Mouse (Mus musculus): ENCODE data around the gene Adgrl4. TPM values are rescaled to one million over a fixed set of nuclear protein-coding genes. Genes with fewer than 3 reads are reported as not detected.

Adgrl4 gene
- polyA plus RNA-seq, 1 experiment = not detected

GRCm38 (mm10) chr3:151575292-151575691 is 137.6 kb downstream of the Adgrl4 start:
- H3K27me3 ChIP-seq (ENCODE audit: control insufficient read depth, insufficient read depth, insufficient read length) = no peaks in the 10 kb centered on the region
- no peaks in the 10 kb centered on the region for H3K36me3 ChIP-seq (ENCODE audit: control insufficient read depth, insufficient read depth)
- no peaks in the 10 kb centered on the region for H3K79me2 ChIP-seq (ENCODE audit: control insufficient read depth, insufficient read depth)
- no peak for TF ChIP-seq MAX (IDR thresholded peaks at IDR 0.05)
- TF ChIP-seq MYOD1 (IDR thresholded peaks at IDR 0.05; ENCODE audit: control insufficient read depth, insufficient read length, low read depth) = no peak
- no peak for TF ChIP-seq CEBPB (IDR thresholded peaks at IDR 0.05; ENCODE audit: low read depth)
- TF ChIP-seq CTCF (IDR thresholded peaks at IDR 0.05; ENCODE audit: control insufficient read depth, insufficient read depth, insufficient read length) = no peak
- TF ChIP-seq FOSL1 (IDR thresholded peaks at IDR 0.05; ENCODE audit: insufficient read depth, low read length, poor library complexity, severe bottlenecking) = no peak
- no peak for TF ChIP-seq MYOG (IDR thresholded peaks at IDR 0.05; ENCODE audit: control insufficient read depth, extremely low read depth, insufficient read length)
- no peak for TF ChIP-seq USF1 (IDR thresholded peaks at IDR 0.05; ENCODE audit: low read depth)
- H3ac ChIP-seq (ENCODE audit: control insufficient read depth, insufficient read length, low read depth) = no peak overlapping the region
- no peaks in the 10 kb centered on the region for H3K79me3 ChIP-seq (ENCODE audit: low read depth)
- no peak overlapping the region for H3K4me3 ChIP-seq (ENCODE audit: insufficient read depth, poor library complexity, severe bottlenecking)

- no peaks in the 10 kb centered on the region for H3K79me2 ChIP-seq (ENCODE audit: control insufficient read depth, insufficient read depth)
- no peaks in the 10 kb centered on the region for H3K36me3 ChIP-seq (ENCODE audit: control insufficient read depth, insufficient read depth)
- no peak overlapping the region for H3ac ChIP-seq (ENCODE audit: control insufficient read depth, insufficient read length, low read depth)
- H3K79me3 ChIP-seq (ENCODE audit: low read depth) = no peaks in the 10 kb centered on the region
- no peak overlapping the region for H3K4me3 ChIP-seq (ENCODE audit: insufficient read depth, poor library complexity, severe bottlenecking)
- H3K27me3 ChIP-seq (ENCODE audit: control insufficient read depth, insufficient read depth, insufficient read length) = no peaks in the 10 kb centered on the region
- TF ChIP-seq CEBPB (IDR thresholded peaks at IDR 0.05; ENCODE audit: low read depth) = no peak
- TF ChIP-seq FOSL1 (IDR thresholded peaks at IDR 0.05; ENCODE audit: insufficient read depth, low read length, poor library complexity, severe bottlenecking) = no peak
- no peak for TF ChIP-seq MYOG (IDR thresholded peaks at IDR 0.05; ENCODE audit: control insufficient read depth, extremely low read depth, insufficient read length)
- TF ChIP-seq MYOD1 (IDR thresholded peaks at IDR 0.05; ENCODE audit: control insufficient read depth, insufficient read length, low read depth) = no peak
- TF ChIP-seq MAX (IDR thresholded peaks at IDR 0.05) = no peak
- no peak for TF ChIP-seq USF1 (IDR thresholded peaks at IDR 0.05; ENCODE audit: low read depth)
- TF ChIP-seq CTCF (IDR thresholded peaks at IDR 0.05; ENCODE audit: control insufficient read depth, insufficient read depth, insufficient read length) = no peak
These were observed 138.5 kb downstream of the Adgrl4 start for GRCm38 (mm10) chr3:151576155-151576554.

DNA sequence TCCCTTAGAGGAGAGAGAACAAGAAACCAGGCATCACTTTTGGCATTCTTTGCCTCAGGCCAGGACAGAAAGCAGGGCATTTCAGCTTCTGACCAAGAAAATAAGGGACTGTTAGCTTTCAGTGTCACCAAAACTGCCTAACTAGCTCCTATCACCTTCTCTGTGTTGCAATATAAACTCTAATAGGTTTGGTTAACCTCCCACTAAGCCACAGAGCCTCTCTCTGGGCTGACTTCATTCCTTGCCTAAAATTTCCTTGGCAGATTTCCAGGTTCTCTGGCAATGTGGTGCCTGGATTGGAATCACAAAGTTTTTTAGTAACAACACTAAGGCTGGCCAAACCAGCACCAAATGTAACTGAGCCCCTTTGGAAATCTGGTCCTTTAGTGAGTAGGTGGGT is 154.2 kb downstream of the Adgrl4 start:
- Histone ChIP-seq H3K79me3 (ENCODE audit: low read depth) (no peaks in the 10 kb centered on the region), H3K79me2 (ENCODE audit: control insufficient read depth, insufficient read depth) (no peaks in the 10 kb centered on the region), H3K27me3 (ENCODE audit: control insufficient read depth, insufficient read depth, insufficient read length) (no peaks in the 10 kb centered on the region), H3K4me3 (ENCODE audit: insufficient read depth, poor library complexity, severe bottlenecking) (no peak overlapping the region), H3ac (ENCODE audit: control insufficient read depth, insufficient read length, low read depth) (no peak overlapping the region), H3K36me3 (ENCODE audit: control insufficient read depth, insufficient read depth) (no peaks in the 10 kb centered on the region)
- TF ChIP-seq CEBPB (IDR thresholded peaks at IDR 0.05; ENCODE audit: low read depth) (no peak), USF1 (IDR thresholded peaks at IDR 0.05; ENCODE audit: low read depth) (no peak), CTCF (IDR thresholded peaks at IDR 0.05; ENCODE audit: control insufficient read depth, insufficient read depth, insufficient read length) (no peak), MYOG (IDR thresholded peaks at IDR 0.05; ENCODE audit: control insufficient read depth, extremely low read depth, insufficient read length) (no peak), MYOD1 (IDR thresholded peaks at IDR 0.05; ENCODE audit: control insufficient read depth, insufficient read length, low read depth) (no peak), FOSL1 (IDR thresholded peaks at IDR 0.05; ENCODE audit: insufficient read depth, low read length, poor library complexity, severe bottlenecking) (no peak), MAX (IDR thresholded peaks at IDR 0.05) (no peak)
